Mouse (Mus musculus) embryonic facial prominence, embryonic 13.5 days (tissue): ENCODE measurements around the gene Ly6g6d. TPM values are rescaled to one million over a fixed set of nuclear protein-coding genes. Genes with fewer than 3 reads are reported as not detected.
"Not testable (repeated sequence)": the region's sequence is repeated elsewhere in the genome, so short reads cannot be mapped to it uniquely, and the experiment has no call there.

Experiments
- ATAC-seq: fragments of 200-750 bp; cut with Nextera tagmentation; 2 replicates; pipeline ENCODE4 v1.8.0; 2017; ENCODE audit warnings: low read depth; ENCODE audit not compliant: insufficient number of reproducible peaks, insufficient read depth, low FRiP score, low TSS enrichment
- H3K27ac ChIP-seq: fragments of 300-500 bp; sonication (generic); 2 replicates; pipeline ENCODE4 v1.5.1; 2015; ENCODE audit warnings: moderate library complexity, mild to moderate bottlenecking, inconsistent platforms
- H3K27me3 ChIP-seq: fragments of 300-500 bp; sonication (generic); 2 replicates; pipeline ENCODE4 v1.6.1; 2015; ENCODE audit warnings: mild to moderate bottlenecking, inconsistent platforms
- H3K36me3 ChIP-seq: fragments of 300-500 bp; sonication (generic); 2 replicates; pipeline ENCODE4 v1.6.1; 2015; ENCODE audit warnings: mild to moderate bottlenecking, inconsistent platforms
- H3K4me1 ChIP-seq: fragments of 300-500 bp; sonication (generic); 2 replicates; pipeline ENCODE4 v1.6.1; 2015; ENCODE audit warnings: inconsistent platforms
- H3K4me2 ChIP-seq: fragments of 300-500 bp; sonication (generic); 2 replicates; pipeline ENCODE4 v1.6.1; 2015; ENCODE audit warnings: moderate library complexity, mild to moderate bottlenecking, inconsistent platforms
- H3K4me3 ChIP-seq: fragments of 300-500 bp; sonication (generic); 2 replicates; pipeline ENCODE4 v1.5.1; 2015; ENCODE audit warnings: mild to moderate bottlenecking, inconsistent platforms
- H3K9ac ChIP-seq: fragments of 300-500 bp; sonication (generic); 2 replicates; pipeline ENCODE4 v1.6.1; 2015; ENCODE audit warnings: mild to moderate bottlenecking, inconsistent platforms
- H3K9me3 ChIP-seq: fragments of 300-500 bp; sonication (generic); 2 replicates; pipeline ENCODE4 v1.6.1; 2016; ENCODE audit warnings: inconsistent platforms
- WGBS: fragments of 180-500 bp; shearing (Covaris S2); methylation state at CpG from one replicate; pipeline ENCODE4 v1.1.7; 2015; ENCODE audit warnings: mixed read lengths; 5-methylcytosine and 5-hydroxymethylcytosine counted together
- polyA plus RNA-seq: library from polyadenylated mRNA; unstranded; fragments of >200 nt; fragmentation: Nextera tagmentation; extraction: Ambion mirVana; gene quantifications from 2 replicates; pipeline ENCODE4 v1.2.1, GENCODE M21; 2015

Gene Ly6g6d
- polyA plus RNA-seq, 1 experiment from 2014 or later = 0.77 TPM

GRCm38 (mm10) chr17:35044904-35045806 lies 32.7 kb downstream of the Ly6g6d start:
- Histone ChIP-seq H3K4me3 (peak overlapping the region; percentile 55), H3K4me1 (peaks cover 44% of the 10 kb centered on the region), H3K9ac (no peak overlapping the region; the same call in 1 of the 2 replicates), H3K27ac (0 out of 2 replicates have a peak overlapping the region, but pooled peaks have one; percentile 86), H3K27me3 (no peaks in the 10 kb centered on the region), H3K9me3 (no peaks in the 10 kb centered on the region), H3K4me2 (peak overlapping the region; percentile 95), H3K36me3 (no peaks in the 10 kb centered on the region)
- WGBS = 82% methylated on average over 7 of the region's 7 CpGs
- ATAC-seq = no peak

GRCm38 (mm10) chr17:35043794-35044193 lies 34.1 kb downstream of the Ly6g6d start:
- no peaks in the 10 kb centered on the region for H3K27me3 ChIP-seq
- H3K4me2 ChIP-seq = no peak overlapping the region
- ATAC-seq = no peak
- no peak overlapping the region for H3K4me3 ChIP-seq
- H3K9ac ChIP-seq = 0 out of 2 replicates have a peak overlapping the region, but pooled peaks have one; percentile 2
- H3K27ac ChIP-seq = no peak overlapping the region
- peaks cover 32% of the 10 kb centered on the region for H3K4me1 ChIP-seq
- H3K9me3 ChIP-seq = no peaks in the 10 kb centered on the region
- H3K36me3 ChIP-seq = no peaks in the 10 kb centered on the region
- 86% methylated on average over 4 of the region's 4 CpGs for WGBS

- Histone ChIP-seq H3K9ac (no peak overlapping the region), H3K27ac (no peak overlapping the region), H3K4me3 (no peak overlapping the region), H3K4me2 (no peak overlapping the region), H3K27me3 (no peaks in the 10 kb centered on the region), H3K9me3 (no peaks in the 10 kb centered on the region), H3K4me1 (no peaks in the 10 kb centered on the region; the same call in 1 of the 2 replicates), H3K36me3 (no peaks in the 10 kb centered on the region)
- WGBS = 80% methylated on average over 11 of the region's 11 CpGs
- no peak for ATAC-seq
Observed at GRCm38 (mm10) chr17:35039121-35039873, 38.6 kb downstream of the Ly6g6d start.

GRCm38 (mm10) chr17:35034896-35035295 lies 43.0 kb downstream of the Ly6g6d start:
- H3K4me3 ChIP-seq = no peak overlapping the region
- no peaks in the 10 kb centered on the region for H3K36me3 ChIP-seq
- no peak for ATAC-seq
- peaks cover 1% of the 10 kb centered on the region for H3K4me1 ChIP-seq
- 65% methylated on average over 6 of the region's 6 CpGs for WGBS
- H3K4me2 ChIP-seq = no peak overlapping the region
- no peak overlapping the region for H3K27ac ChIP-seq
- no peaks in the 10 kb centered on the region for H3K27me3 ChIP-seq
- no peak overlapping the region for H3K9ac ChIP-seq
- no peaks in the 10 kb centered on the region for H3K9me3 ChIP-seq

GRCm38 (mm10) chr17:35033703-35034102 lies 44.2 kb downstream of the Ly6g6d start:
- H3K27me3 ChIP-seq, H3K4me1 ChIP-seq, ATAC-seq, H3K9ac ChIP-seq, H3K27ac ChIP-seq, H3K4me3 ChIP-seq, H3K9me3 ChIP-seq, H3K36me3 ChIP-seq, H3K4me2 ChIP-seq: not testable (repeated sequence)
- WGBS = 65% methylated on average over 1 of the region's 1 CpGs

DNA sequence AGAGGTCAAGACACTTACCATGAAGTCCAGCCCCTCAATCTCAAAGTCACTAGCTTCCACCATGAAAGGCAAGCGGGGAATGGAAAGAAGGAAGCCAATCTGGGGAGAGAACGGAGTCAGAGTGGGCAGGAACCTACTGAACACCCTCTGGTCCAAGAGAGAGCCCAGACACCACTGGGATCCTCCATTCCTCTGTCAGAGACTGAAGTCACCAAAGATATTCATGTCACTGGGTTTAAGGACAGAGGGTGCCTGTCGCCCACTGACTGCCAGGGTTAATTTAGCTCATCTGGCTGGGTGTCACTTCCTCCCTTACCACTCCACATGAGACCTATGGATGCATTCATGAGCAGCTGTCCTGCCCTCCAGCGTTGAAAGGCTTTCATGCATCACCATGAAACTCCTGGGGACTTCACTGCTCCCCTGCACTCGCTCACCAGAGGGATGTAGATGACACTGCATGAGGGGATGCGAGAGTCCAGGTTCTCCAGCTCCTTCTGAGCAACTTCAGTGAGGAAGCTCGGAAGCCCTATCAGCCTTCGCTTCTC lies 45.5 kb downstream of the Ly6g6d start:
- H3K4me1 ChIP-seq = peaks cover 12% of the 10 kb centered on the region
- ATAC-seq = no peak
- no peaks in the 10 kb centered on the region for H3K27me3 ChIP-seq
- H3K27ac ChIP-seq = no peak overlapping the region
- no peaks in the 10 kb centered on the region for H3K36me3 ChIP-seq
- 73% methylated on average over 8 of the region's 8 CpGs for WGBS
- H3K4me2 ChIP-seq = no peak overlapping the region
- no peak overlapping the region for H3K9ac ChIP-seq
- H3K9me3 ChIP-seq = no peaks in the 10 kb centered on the region
- no peak overlapping the region for H3K4me3 ChIP-seq

- Histone ChIP-seq H3K4me1 (peaks cover 15% of the 10 kb centered on the region), H3K4me2 (no peak overlapping the region), H3K9ac (no peak overlapping the region), H3K9me3 (no peaks in the 10 kb centered on the region), H3K27ac (no peak overlapping the region), H3K36me3 (no peaks in the 10 kb centered on the region), H3K27me3 (no peaks in the 10 kb centered on the region), H3K4me3 (no peak overlapping the region)
- ATAC-seq = no peak
- 93% methylated on average over 7 of the region's 7 CpGs for WGBS
Observed at GRCm38 (mm10) chr17:35031880-35032279, 46.0 kb downstream of the Ly6g6d start.

DNA sequence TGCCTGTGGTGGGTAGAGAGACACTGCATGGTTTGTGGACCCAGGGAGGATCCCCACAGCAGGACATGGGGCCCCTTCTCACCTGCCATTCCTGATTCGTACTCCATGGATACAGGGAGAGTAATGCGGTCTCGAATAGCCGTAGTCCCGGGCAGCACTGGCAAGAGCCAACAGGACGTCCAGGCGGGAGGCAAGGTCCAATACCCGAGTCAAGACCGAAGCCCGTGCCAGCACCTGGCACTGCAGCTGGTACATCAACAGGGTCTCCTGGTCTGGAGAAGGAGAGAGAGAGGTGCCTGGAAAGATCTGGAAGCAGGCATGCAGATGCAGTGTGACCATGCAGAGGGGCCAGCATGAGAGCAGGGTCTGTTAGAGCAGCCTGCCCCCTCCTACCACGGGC lies 46.6 kb downstream of the Ly6g6d start:
- Histone ChIP-seq H3K9me3 (no peaks in the 10 kb centered on the region), H3K4me1 (peaks cover 20% of the 10 kb centered on the region), H3K27ac (no peak overlapping the region), H3K4me3 (no peak overlapping the region), H3K9ac (no peak overlapping the region), H3K36me3 (no peaks in the 10 kb centered on the region), H3K27me3 (no peaks in the 10 kb centered on the region), H3K4me2 (no peak overlapping the region)
- WGBS = 92% methylated on average over 11 of the region's 11 CpGs
- ATAC-seq = no peak

- Histone ChIP-seq H3K27ac (no peak overlapping the region), H3K9me3 (no peaks in the 10 kb centered on the region), H3K4me2 (peak overlapping the region; percentile 24), H3K27me3 (no peaks in the 10 kb centered on the region), H3K36me3 (no peaks in the 10 kb centered on the region), H3K9ac (0 out of 2 replicates have a peak overlapping the region, but pooled peaks have one; percentile 58), H3K4me3 (no peak overlapping the region), H3K4me1 (peaks cover 29% of the 10 kb centered on the region)
- no peak for ATAC-seq
- 31% methylated on average over 19 of the region's 19 CpGs for WGBS
Observed at GRCm38 (mm10) chr17:35029691-35030532, 48.0 kb downstream of the Ly6g6d start.

DNA sequence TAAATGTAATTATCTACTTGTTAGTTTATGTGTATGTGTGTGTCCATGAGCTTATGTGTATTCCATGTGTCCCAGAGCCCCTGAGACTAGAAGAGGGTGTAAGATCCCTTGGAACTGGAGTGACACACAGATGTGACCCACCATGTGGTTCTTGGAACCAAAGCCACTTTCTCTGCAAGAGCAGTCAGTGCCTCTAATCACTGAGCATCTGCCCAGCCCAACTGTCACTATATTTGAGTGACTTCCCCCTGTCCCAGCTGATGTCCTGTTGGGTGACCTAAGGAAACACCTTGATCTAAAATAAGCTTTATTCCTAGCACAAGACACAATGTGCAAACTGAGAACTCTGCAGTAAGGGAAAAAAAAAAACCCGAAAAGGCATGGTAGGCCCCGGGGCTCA lies 49.5 kb downstream of the Ly6g6d start:
- no peaks in the 10 kb centered on the region for H3K9me3 ChIP-seq
- H3K4me2 ChIP-seq = no peak overlapping the region
- H3K27ac ChIP-seq = no peak overlapping the region
- 71% methylated on average over 2 of the region's 2 CpGs for WGBS
- no peaks in the 10 kb centered on the region for H3K27me3 ChIP-seq
- no peak overlapping the region for H3K4me3 ChIP-seq
- H3K9ac ChIP-seq = no peak overlapping the region
- ATAC-seq = no peak
- peaks cover 37% of the 10 kb centered on the region for H3K4me1 ChIP-seq
- H3K36me3 ChIP-seq = no peaks in the 10 kb centered on the region
